Mouse (Mus musculus) testis, adult 2 months (tissue): ENCODE results near the gene Tspyl2. TPM values are rescaled to one million over a fixed set of nuclear protein-coding genes. Genes with fewer than 3 reads are reported as not detected.
A peak's percentile ranks its signal among the peaks of the same experiment; 100 is the strongest.
"Not testable (repeated sequence)": the region's sequence is repeated elsewhere in the genome, so short reads cannot be mapped to it uniquely, and the experiment has no call there.

Source experiments
- H3K27ac ChIP-seq: fragments of 200-500 bp; 2 replicates; pipeline ENCODE4 v1.5.1; 2012; ENCODE audit warnings: low read depth, low read length; ENCODE audit not compliant: control insufficient read depth, insufficient read depth
- H3K27me3 ChIP-seq: fragments of 200-500 bp; 2 replicates; pipeline ENCODE4 v1.6.1; 2012; ENCODE audit warnings: mild to moderate bottlenecking, low read length, moderate library complexity; ENCODE audit not compliant: control insufficient read depth, insufficient read depth
- H3K36me3 ChIP-seq: fragments of 200-500 bp; 2 replicates; pipeline ENCODE4 v1.6.1; 2012; ENCODE audit warnings: mild to moderate bottlenecking, low read length; ENCODE audit not compliant: control insufficient read depth, insufficient read depth
- H3K4me1 ChIP-seq: fragments of 200-500 bp; 2 replicates; pipeline ENCODE4 v1.6.1; 2012; ENCODE audit warnings: low read length; ENCODE audit not compliant: control insufficient read depth, insufficient read depth
- H3K4me3 ChIP-seq: fragments of 200-500 bp; 2 replicates; pipeline ENCODE4 v1.5.1; 2012; ENCODE audit warnings: low read depth, mild to moderate bottlenecking, low read length, moderate library complexity, mixed read lengths; ENCODE audit not compliant: control insufficient read depth
- CTCF ChIP-seq: fragments of 200-500 bp; IDR thresholded peaks from 2 replicates; pipeline ENCODE4 v1.5.1; 2012; ENCODE audit warnings: low read depth, mild to moderate bottlenecking, inconsistent platforms, low read length, moderate library complexity; ENCODE audit not compliant: control insufficient read depth, insufficient read depth, insufficient replicate concordance
- POLR2A ChIP-seq: fragments of 200-500 bp; IDR thresholded peaks from 2 replicates; pipeline ENCODE4 v1.6.1; 2012; ENCODE audit warnings: low read depth, mild to moderate bottlenecking, inconsistent platforms, low read length, moderate library complexity; ENCODE audit not compliant: control insufficient read depth
- polyA plus RNA-seq: library from polyadenylated mRNA; depleted of rRNA; stranded (reverse); fragments of >200 nt; gene quantifications from 2 replicates; pipeline ENCODE4 v1.2.3, GENCODE M21; 2012

The Tspyl2 gene
- polyA plus RNA-seq, 1 experiment = 31.7 TPM

DNA sequence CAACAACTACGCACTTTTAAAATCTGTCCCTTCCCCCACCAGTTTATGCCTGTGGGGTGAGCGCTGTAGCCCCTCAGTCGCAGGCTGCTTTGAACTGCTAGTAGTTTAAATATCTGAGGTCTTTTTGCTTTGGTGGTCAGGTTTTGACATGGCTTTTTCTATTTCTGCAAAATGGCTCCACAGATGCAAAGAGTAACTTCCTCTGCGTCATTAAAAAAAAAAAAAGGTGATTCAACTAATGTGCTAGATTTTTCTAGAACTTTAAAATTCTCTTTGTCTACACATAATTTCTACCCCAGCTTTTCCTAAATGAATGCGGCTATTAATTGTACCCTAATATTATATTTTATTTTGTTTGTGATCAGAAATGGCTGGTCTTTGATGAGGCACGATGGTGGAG lies 678 bp upstream of the Tspyl2 start:
- H3K4me1 ChIP-seq = peaks cover 9% of the 10 kb centered on the region
- no peak for TF ChIP-seq POLR2A
- no peak for TF ChIP-seq CTCF
- peak overlapping the region; percentile 63 for H3K4me3 ChIP-seq
- H3K27me3 ChIP-seq = no peaks in the 10 kb centered on the region
- no peaks in the 10 kb centered on the region for H3K36me3 ChIP-seq
- peak overlapping the region; percentile 71 for H3K27ac ChIP-seq

DNA sequence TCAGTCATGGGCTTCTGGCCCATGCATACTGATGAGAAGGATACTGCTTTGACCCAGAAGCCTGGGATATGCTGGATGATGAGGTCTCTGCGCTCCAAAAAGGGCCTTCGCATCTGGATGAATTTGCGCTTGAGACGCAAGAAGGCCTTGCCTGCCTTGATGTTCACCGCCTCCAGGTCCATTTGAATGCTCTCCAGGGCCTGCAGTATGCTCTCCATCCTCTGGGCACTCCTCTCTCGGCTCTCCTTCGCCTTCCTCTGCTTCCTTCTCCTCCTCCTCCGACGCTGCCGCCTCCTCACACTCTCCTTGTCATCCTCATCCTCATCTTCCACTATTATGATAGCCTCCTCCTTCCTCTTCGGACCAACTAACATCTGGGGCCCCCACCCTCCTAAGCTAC lies 729 bp downstream of the Tspyl2 start:
- H3K27me3 ChIP-seq = no peaks in the 10 kb centered on the region
- peak overlapping the region; percentile 63; the same call in 1 of the 2 replicates for H3K27ac ChIP-seq
- TF ChIP-seq CTCF = no peak
- no peak for TF ChIP-seq POLR2A
- H3K4me3 ChIP-seq = peak overlapping the region; percentile 63
- H3K36me3 ChIP-seq = no peaks in the 10 kb centered on the region
- H3K4me1 ChIP-seq = peaks cover 11% of the 10 kb centered on the region

DNA sequence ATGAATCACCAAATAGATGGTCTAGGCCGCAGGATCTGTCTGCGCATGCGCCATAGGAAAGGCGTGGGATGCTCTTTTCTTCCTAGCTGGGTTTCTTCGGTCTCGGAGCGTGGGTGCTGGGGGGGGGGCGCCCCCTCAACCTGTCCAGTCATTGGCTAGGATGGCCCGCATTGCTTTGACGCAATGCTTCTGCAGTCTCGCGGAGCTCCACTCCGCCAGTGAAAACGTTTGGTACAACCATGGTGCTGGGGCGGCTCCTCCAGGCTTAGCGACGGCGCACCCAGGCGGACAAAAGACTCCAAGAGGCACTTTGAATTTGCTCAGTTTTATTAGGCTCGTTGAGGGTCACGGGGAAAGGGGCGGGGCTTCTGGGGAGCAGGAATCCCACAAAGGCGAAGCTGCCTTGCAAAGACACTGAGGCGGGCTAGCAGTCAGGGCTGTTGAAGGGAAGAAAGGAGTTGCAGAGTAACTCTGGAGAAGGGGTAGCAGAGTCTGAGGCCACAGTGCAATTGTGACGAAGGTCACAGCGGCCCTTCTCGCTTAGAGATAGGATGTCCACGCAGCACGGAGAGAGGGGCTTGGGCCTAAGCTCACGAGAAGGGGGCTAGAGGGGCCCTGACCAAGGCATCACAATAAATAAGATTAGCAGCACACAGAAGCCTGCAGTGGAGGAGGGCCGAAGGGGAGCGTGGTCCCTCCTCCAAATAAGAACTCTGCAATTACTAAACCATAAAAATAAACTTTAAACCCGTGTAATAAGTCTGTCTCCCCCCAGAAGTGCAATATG lies 5.5 kb downstream of the Tspyl2 start:
- H3K27ac ChIP-seq = peak overlapping the region; percentile 82
- H3K4me1 ChIP-seq = peaks cover 7% of the 10 kb centered on the region
- H3K36me3 ChIP-seq = no peaks in the 10 kb centered on the region
- no peaks in the 10 kb centered on the region for H3K27me3 ChIP-seq
- TF ChIP-seq POLR2A (0 out of 2 replicates have a peak, but pooled peaks have one; percentile 34), CTCF (no peak)
- peak overlapping the region; percentile 66 for H3K4me3 ChIP-seq

DNA sequence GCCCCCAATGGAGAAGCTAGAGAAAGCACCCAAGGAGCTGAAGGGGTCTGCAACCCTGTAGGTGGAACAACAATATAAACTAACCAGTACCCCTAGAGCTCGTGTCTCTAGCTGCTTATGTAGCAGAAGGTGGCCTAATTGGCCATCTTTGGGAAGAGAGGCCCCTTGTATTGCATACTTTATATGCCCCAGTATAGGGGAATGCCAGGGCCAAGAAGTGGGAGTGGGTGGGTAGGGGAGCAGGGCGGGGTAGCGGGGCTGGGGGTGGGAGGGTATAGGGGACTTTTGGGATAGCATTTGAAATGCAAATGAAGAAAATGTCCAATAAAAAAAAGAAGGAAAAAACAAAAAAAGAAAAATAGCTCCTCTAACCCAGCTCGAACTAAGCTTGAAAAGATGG lies 6.1 kb downstream of the Tspyl2 start:
- not testable (repeated sequence) for H3K4me3 ChIP-seq, H3K27ac ChIP-seq, H3K27me3 ChIP-seq, H3K4me1 ChIP-seq, H3K36me3 ChIP-seq

DNA sequence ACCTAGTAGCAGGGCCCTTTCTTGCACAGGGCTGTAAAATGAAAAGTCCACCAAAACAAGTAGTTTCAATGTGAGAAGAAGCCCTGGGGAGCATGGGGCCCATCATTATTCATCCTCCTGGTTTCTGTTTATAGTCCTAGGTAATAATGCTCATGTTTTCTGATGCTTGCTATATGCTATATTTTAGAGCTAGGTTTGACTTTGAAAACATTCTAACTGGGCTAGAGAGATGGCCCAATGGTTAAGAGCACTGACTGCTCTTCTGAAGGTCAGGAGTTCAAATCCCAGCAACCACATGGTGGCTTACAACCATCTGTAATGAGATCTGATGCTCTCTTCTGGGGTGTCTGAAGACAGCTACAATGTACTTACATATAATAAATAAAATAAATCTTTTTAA lies 12.8 kb downstream of the Tspyl2 start:
- not testable (repeated sequence) for H3K4me3 ChIP-seq, H3K27ac ChIP-seq, H3K36me3 ChIP-seq, H3K27me3 ChIP-seq, H3K4me1 ChIP-seq

DNA sequence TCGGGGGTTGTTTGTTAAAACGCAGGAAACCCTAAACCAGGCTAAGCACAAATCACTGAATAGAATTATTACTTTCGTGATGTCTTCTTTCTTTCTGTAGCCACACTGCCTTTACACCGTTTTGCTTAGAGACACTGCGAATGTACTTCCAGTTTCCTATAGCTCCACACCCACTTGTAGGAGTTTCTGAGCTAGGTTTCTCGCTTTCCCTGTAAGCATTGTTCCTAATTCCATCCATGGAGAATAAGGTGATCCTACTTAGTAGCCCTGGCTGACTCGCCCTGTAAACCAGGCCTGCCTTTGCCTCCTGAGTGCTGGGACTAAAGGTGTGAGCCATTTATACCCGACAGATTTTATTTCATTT lies 14.6 kb downstream of the Tspyl2 start:
- peak overlapping the region; percentile 74 for H3K4me3 ChIP-seq
- H3K27ac ChIP-seq = peak overlapping the region; percentile 21; the same call in 1 of the 2 replicates
- TF ChIP-seq CTCF (no peak), POLR2A (no peak)
- H3K4me1 ChIP-seq = no peaks in the 10 kb centered on the region
- H3K36me3 ChIP-seq = no peaks in the 10 kb centered on the region
- no peaks in the 10 kb centered on the region for H3K27me3 ChIP-seq

DNA sequence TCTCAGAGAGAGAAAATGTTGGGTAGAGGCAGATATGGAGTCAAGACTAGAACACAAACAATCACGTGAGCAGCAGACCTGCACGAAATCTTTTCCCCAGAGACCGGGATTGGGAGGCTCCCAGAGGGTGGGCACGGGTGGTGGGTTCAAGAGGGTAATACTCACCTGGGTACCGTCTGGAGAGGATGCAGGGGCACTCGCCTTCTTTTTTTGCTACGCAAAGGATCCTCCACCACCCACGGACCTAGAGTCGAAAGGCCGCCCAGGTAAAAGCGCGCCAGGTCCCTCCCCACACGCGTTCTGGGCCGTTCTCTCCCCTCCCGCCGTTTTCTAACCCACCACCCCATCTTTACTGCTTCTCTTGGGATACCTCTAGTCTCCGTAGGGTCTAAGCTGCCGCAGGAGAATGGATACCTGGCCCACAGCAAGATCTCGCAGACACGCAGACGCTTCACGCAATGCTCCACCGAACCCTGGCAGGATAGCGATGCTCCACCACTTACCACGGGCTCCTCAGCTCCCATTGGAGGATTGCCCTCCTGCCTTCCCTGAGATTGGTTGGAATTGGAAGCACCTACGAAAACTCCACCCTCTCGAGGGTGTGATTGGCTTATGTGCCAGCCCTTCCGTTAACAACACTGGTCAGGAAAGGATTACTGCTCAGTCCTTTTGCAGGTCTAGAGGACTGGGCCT lies 15.1 kb downstream of the Tspyl2 start, which contains the start of gene Kantr:
TSS of gene Kantr (minus strand) at position 500 of the 693 bp plus-strand sequence.
- peak within 1 kb of the TSS; percentile 21; the same call in 1 of the 2 replicates for H3K27ac ChIP-seq
- no peaks in the 10 kb centered on the region for H3K4me1 ChIP-seq
- no peaks in the 10 kb centered on the region for H3K36me3 ChIP-seq
- peak; percentile 53 for TF ChIP-seq POLR2A
- TF ChIP-seq CTCF = no peak
- H3K27me3 ChIP-seq = no peaks in the 10 kb centered on the region
- H3K4me3 ChIP-seq = peak within 1 kb of the TSS; percentile 74

DNA sequence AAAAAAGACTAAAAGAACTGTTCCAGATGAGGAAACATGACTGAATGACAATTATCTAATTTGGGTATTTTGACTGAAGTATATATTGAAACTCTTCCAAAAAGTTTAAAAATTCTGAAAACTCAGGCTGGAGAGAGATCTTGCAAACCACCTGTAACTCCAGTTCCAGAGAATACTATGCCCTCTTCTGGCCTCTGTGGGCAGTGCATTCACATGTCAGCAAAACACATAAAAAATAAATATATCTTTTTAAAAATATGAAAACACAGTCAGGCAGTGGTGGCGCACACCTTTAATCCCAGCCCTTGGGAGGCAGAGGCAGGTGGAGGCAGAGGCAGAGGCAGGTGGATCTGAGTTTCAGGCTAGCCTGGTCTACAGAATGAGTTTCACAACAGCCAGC lies 18.6 kb downstream of the Tspyl2 start:
- no peak overlapping the region for H3K27ac ChIP-seq
- H3K27me3 ChIP-seq = no peaks in the 10 kb centered on the region
- H3K4me1 ChIP-seq = no peaks in the 10 kb centered on the region
- H3K36me3 ChIP-seq = no peaks in the 10 kb centered on the region
- no peak for TF ChIP-seq CTCF
- no peak for TF ChIP-seq POLR2A
- no peak overlapping the region for H3K4me3 ChIP-seq
